Mouse (Mus musculus) limb, embryonic 13.5 days (tissue): Measurements from ENCODE around the gene Gm20662. TPM values are rescaled to one million over a fixed set of nuclear protein-coding genes. Genes with fewer than 3 reads are reported as not detected.

Experiments
- ATAC-seq: fragments of 200-750 bp; cut with Nextera tagmentation; 2 replicates; pipeline ENCODE4 v1.8.0; 2017; ENCODE audit warnings: low read depth, moderate number of reproducible peaks, moderate TSS enrichment; ENCODE audit not compliant: low FRiP score
- H3K27ac ChIP-seq: fragments of 300-500 bp; sonication (generic); 2 replicates; pipeline ENCODE4 v1.5.1; 2015; ENCODE audit warnings: inconsistent platforms, mild to moderate bottlenecking, moderate library complexity
- H3K27me3 ChIP-seq: fragments of 300-500 bp; sonication (generic); 2 replicates; pipeline ENCODE4 v1.6.1; 2015; ENCODE audit warnings: mild to moderate bottlenecking, inconsistent platforms
- H3K36me3 ChIP-seq: fragments of 300-500 bp; sonication (generic); 2 replicates; pipeline ENCODE4 v1.6.1; 2015; ENCODE audit warnings: inconsistent platforms, mild to moderate bottlenecking, moderate library complexity
- H3K4me1 ChIP-seq: fragments of 300-500 bp; sonication (generic); 2 replicates; pipeline ENCODE4 v1.6.1; 2015; ENCODE audit warnings: inconsistent platforms
- H3K4me2 ChIP-seq: fragments of 300-500 bp; sonication (generic); replicated peaks from 2 replicates; pipeline ENCODE4 v1.6.1; 2015; ENCODE audit warnings: inconsistent platforms, mild to moderate bottlenecking, moderate library complexity
- H3K4me3 ChIP-seq: fragments of 300-500 bp; sonication (generic); 2 replicates; pipeline ENCODE4 v1.5.1; 2015; ENCODE audit warnings: moderate library complexity, mild to moderate bottlenecking, inconsistent platforms
- H3K9ac ChIP-seq: fragments of 300-500 bp; sonication (generic); 2 replicates; pipeline ENCODE4 v1.6.1; 2015; ENCODE audit warnings: mild to moderate bottlenecking, inconsistent platforms
- H3K9me3 ChIP-seq: fragments of 300-500 bp; sonication (generic); 2 replicates; pipeline ENCODE4 v1.6.1; 2016; ENCODE audit warnings: inconsistent platforms
- WGBS: fragments of 180-500 bp; shearing (Covaris S2); methylation state at CpG from one replicate; pipeline ENCODE4 v1.1.7; 2015; 5-methylcytosine and 5-hydroxymethylcytosine counted together
- polyA plus RNA-seq: library from polyadenylated mRNA; unstranded; fragments of >200 nt; fragmentation: Nextera tagmentation; extraction: Ambion mirVana; gene quantifications from 2 replicates; pipeline ENCODE4 v1.2.1, GENCODE M21; 2015

Gm20662 gene
- polyA plus RNA-seq, 1 experiment from 2014 or later, result 1.2 TPM

- Histone ChIP-seq H3K9me3 (no peaks in the 10 kb centered on the region), H3K27ac (no peak overlapping the region), H3K4me1 (peaks cover 38% of the 10 kb centered on the region), H3K9ac (no peak overlapping the region), H3K4me2 (no peak overlapping the region), H3K27me3 (no peaks in the 10 kb centered on the region), H3K4me3 (no peak overlapping the region), H3K36me3 (peaks cover 69% of the 10 kb centered on the region)
- ATAC-seq, result no peak
- 80% methylated on average over 4 of the region's 4 CpGs for WGBS
These were observed 55.7 kb downstream of the Gm20662 start for GRCm38 (mm10) chr9:108051931-108052220.

GRCm38 (mm10) chr9:108052411-108052810 lies 56.3 kb downstream of the Gm20662 start:
- Histone ChIP-seq H3K27me3 (no peaks in the 10 kb centered on the region), H3K4me2 (no peak overlapping the region), H3K36me3 (peaks cover 69% of the 10 kb centered on the region), H3K4me3 (no peak overlapping the region), H3K9me3 (no peaks in the 10 kb centered on the region), H3K27ac (no peak overlapping the region; the same call in 1 of the 2 replicates), H3K4me1 (peaks cover 37% of the 10 kb centered on the region), H3K9ac (no peak overlapping the region)
- WGBS, result 73% methylated on average over 7 of the region's 7 CpGs
- ATAC-seq, result no peak

- Histone ChIP-seq H3K9me3 (no peaks in the 10 kb centered on the region), H3K36me3 (peaks cover 70% of the 10 kb centered on the region), H3K27me3 (no peaks in the 10 kb centered on the region), H3K4me2 (peak within 1 kb of the TSS; percentile 58), H3K4me1 (peaks cover 30% of the 10 kb centered on the region), H3K9ac (peak within 1 kb of the TSS; percentile 53; the same call in 1 of the 2 replicates), H3K27ac (peak within 1 kb of the TSS; percentile 58; the same call in 1 of the 2 replicates), H3K4me3 (peak within 1 kb of the TSS; percentile 19; the same call in 1 of the 2 replicates)
- WGBS, result 55% methylated on average over 20 of the region's 20 CpGs
- ATAC-seq, result peak; percentile 48
These were observed 56.9 kb downstream of the Gm20662 start, which contains the start of gene Amigo3 for GRCm38 (mm10) chr9:108052885-108053664. Amigo3 (plus strand) TSS chr9:108053159.

DNA sequence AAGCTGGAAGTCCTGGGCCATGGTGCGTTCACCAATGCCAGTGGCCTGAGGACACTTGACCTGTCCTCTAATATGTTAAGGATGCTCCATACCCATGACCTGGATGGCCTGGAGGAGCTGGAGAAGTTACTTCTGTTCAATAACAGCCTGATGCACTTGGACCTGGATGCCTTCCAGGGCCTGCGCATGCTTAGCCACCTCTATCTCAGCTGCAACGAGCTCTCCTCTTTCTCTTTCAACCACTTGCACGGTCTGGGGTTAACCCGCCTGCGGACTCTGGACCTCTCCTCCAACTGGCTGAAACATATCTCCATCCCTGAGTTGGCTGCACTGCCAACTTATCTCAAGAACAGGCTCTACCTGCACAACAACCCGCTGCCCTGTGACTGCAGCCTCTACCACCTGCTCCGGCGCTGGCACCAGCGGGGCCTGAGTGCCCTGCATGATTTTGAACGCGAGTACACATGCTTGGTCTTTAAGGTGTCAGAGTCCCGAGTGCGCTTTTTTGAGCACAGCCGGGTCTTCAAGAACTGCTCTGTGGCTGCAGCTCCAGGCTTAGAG lies 57.6 kb downstream of the Gm20662 start:
- 92% methylated on average over 15 of the region's 15 CpGs for whole genome bisulfite sequencing
- H3K27me3 ChIP-seq, result no peaks in the 10 kb centered on the region

GRCm38 (mm10) chr9:108054331-108055040 lies 58.3 kb downstream of the Gm20662 start:
- no peak overlapping the region for H3K4me2 ChIP-seq
- H3K4me3 ChIP-seq, result no peak overlapping the region
- no peaks in the 10 kb centered on the region for H3K9me3 ChIP-seq
- no peaks in the 10 kb centered on the region for H3K27me3 ChIP-seq
- no peak overlapping the region; the same call in 1 of the 2 replicates for H3K9ac ChIP-seq
- H3K36me3 ChIP-seq, result peaks cover 84% of the 10 kb centered on the region
- H3K27ac ChIP-seq, result no peak overlapping the region
- ATAC-seq, result no peak
- 89% methylated on average over 22 of the region's 22 CpGs for WGBS
- peaks cover 23% of the 10 kb centered on the region for H3K4me1 ChIP-seq

More for the DNA sequence above, 57.6 kb downstream of the Gm20662 start:
- Histone ChIP-seq H3K9ac (peak overlapping the region; percentile 53; the same call in 1 of the 2 replicates), H3K4me3 (no peak overlapping the region), H3K27ac (no peak overlapping the region), H3K9me3 (no peaks in the 10 kb centered on the region), H3K36me3 (peaks cover 77% of the 10 kb centered on the region), H3K4me1 (peaks cover 25% of the 10 kb centered on the region), H3K4me2 (peak overlapping the region; percentile 58)
- no peak for ATAC-seq

DNA sequence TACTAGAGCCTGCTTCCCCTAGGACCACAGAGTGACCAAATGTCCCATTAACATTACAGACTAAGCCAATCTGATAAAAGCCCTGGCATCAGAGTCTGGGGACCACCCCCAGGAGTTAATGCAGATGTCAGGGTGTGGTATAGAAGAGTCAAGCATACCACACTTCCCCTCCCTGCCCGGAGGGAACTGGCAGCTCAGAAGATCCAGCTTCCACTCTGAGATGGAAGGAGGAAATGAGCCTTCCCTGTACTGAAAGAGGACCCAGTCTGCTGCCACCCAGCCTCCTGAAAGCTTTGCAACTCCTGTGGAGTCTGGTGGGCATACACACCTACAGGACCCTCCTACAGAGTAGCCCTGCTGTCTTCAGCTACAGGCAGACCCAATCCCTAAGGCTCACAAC lies 58.9 kb downstream of the Gm20662 start:
- ATAC-seq, result no peak
- peaks cover 17% of the 10 kb centered on the region for H3K4me1 ChIP-seq
- no peak overlapping the region for H3K27ac ChIP-seq
- no peak overlapping the region for H3K4me2 ChIP-seq
- H3K27me3 ChIP-seq, result no peaks in the 10 kb centered on the region
- peaks cover 89% of the 10 kb centered on the region for H3K36me3 ChIP-seq
- WGBS, result 87% methylated on average over 1 of the region's 1 CpGs
- no peaks in the 10 kb centered on the region for H3K9me3 ChIP-seq
- no peak overlapping the region for H3K4me3 ChIP-seq
- H3K9ac ChIP-seq, result no peak overlapping the region

DNA sequence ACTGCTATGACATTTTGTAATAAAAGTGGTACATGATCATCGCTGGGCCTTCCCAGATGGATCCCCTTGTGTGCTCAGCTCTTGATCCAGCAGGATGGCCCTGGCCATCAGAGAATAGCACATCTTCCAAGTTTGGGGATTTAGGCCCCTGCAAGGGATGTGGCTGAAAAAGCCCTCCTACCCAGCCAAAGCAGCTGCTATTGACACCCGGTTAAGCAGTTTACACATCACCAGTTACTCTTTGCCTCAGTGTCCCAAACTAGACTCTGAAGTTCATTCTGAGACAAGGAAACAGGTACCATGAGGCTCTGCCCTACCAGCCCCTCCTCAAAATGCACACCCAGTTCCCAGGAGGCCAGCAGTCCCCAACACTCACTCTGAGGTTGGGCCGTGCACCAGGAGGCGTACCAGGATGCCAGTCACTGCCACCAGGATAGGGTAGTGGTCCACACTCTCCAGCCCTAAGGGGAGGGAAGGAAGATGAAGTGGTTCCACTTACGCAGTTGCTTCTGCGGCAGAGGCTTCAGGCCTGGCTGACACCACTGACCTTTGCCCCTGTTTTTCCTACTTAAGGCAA lies 59.6 kb downstream of the Gm20662 start:
- Histone ChIP-seq H3K4me2 (no peak overlapping the region), H3K27ac (no peak overlapping the region), H3K4me1 (peaks cover 15% of the 10 kb centered on the region), H3K4me3 (no peak overlapping the region), H3K27me3 (no peaks in the 10 kb centered on the region), H3K9ac (no peak overlapping the region), H3K36me3 (peaks cover 89% of the 10 kb centered on the region), H3K9me3 (no peaks in the 10 kb centered on the region)
- 84% methylated on average over 6 of the region's 6 CpGs for WGBS
- no peak for ATAC-seq

GRCm38 (mm10) chr9:108056361-108057261 lies 60.5 kb downstream of the Gm20662 start:
- Histone ChIP-seq H3K36me3 (peaks cover 88% of the 10 kb centered on the region), H3K4me2 (no peak overlapping the region), H3K4me3 (no peak overlapping the region), H3K9me3 (no peaks in the 10 kb centered on the region), H3K4me1 (peaks cover 15% of the 10 kb centered on the region), H3K27me3 (no peaks in the 10 kb centered on the region), H3K9ac (no peak overlapping the region), H3K27ac (no peak overlapping the region)
- WGBS, result 78% methylated on average over 28 of the region's 28 CpGs
- no peak for ATAC-seq

GRCm38 (mm10) chr9:108057262-108057562 lies 61.1 kb downstream of the Gm20662 start:
- no peak overlapping the region for H3K9ac ChIP-seq
- no peak overlapping the region for H3K27ac ChIP-seq
- no peak overlapping the region for H3K4me2 ChIP-seq
- no peak overlapping the region for H3K4me3 ChIP-seq
- ATAC-seq, result no peak
- no peaks in the 10 kb centered on the region for H3K9me3 ChIP-seq
- WGBS, result 88% methylated on average over 5 of the region's 5 CpGs
- H3K27me3 ChIP-seq, result no peaks in the 10 kb centered on the region
- peaks cover 14% of the 10 kb centered on the region for H3K4me1 ChIP-seq
- H3K36me3 ChIP-seq, result peaks cover 88% of the 10 kb centered on the region

DNA sequence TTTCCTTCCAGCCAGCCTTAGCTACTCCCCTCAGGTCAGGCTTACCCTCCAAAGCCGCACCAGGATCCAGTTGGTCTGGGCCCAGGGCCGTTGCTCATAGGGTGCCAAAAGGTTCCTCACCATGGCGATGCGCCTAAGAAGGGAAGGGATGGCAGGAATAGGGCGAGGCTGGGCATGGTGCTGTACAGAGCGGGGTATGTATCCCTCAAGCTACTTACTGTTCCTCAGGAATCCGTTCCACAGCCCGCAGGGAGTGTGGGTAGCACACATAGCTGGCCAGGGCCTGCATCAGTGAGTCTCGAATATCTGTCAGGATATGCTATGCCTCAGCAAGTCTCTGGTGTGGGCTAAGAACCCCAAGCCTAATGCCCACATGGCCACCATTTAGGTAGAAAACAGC lies 62.1 kb downstream of the Gm20662 start:
- Histone ChIP-seq H3K4me2 (no peak overlapping the region), H3K9ac (no peak overlapping the region), H3K4me3 (no peak overlapping the region), H3K27me3 (no peaks in the 10 kb centered on the region), H3K36me3 (peaks cover 95% of the 10 kb centered on the region), H3K9me3 (no peaks in the 10 kb centered on the region), H3K4me1 (peaks cover 4% of the 10 kb centered on the region), H3K27ac (no peak overlapping the region)
- 93% methylated on average over 9 of the region's 9 CpGs for WGBS
- ATAC-seq, result no peak

GRCm38 (mm10) chr9:108062142-108062541 lies 66.0 kb downstream of the Gm20662 start:
- H3K27ac ChIP-seq, result no peak overlapping the region
- H3K9ac ChIP-seq, result no peak overlapping the region; the same call in 1 of the 2 replicates
- ATAC-seq, result no peak
- WGBS, result 74% methylated on average over 3 of the region's 3 CpGs
- no peaks in the 10 kb centered on the region for H3K9me3 ChIP-seq
- H3K27me3 ChIP-seq, result no peaks in the 10 kb centered on the region
- H3K4me2 ChIP-seq, result no peak overlapping the region
- H3K4me1 ChIP-seq, result no peaks in the 10 kb centered on the region
- H3K4me3 ChIP-seq, result no peak overlapping the region
- peaks cover 76% of the 10 kb centered on the region for H3K36me3 ChIP-seq
